Mouse (Mus musculus): ENCODE measurements around the gene Fbxl14. TPM values are rescaled to one million over a fixed set of nuclear protein-coding genes. Genes with fewer than 3 reads are reported as not detected.
A peak's percentile ranks its signal among the peaks of the same experiment; 100 is the strongest.
"Not testable (repeated sequence)": the region's sequence is repeated elsewhere in the genome, so short reads cannot be mapped to it uniquely, and the experiment has no call there.

Gene Fbxl14
- total and polyA plus RNA-seq, 3 experiments, result 58.1 to 65.4 TPM; not detected in 1

- DNase-seq (ENCODE audit: low read depth, low spot score), result peak; percentile 72
- Histone ChIP-seq H3K4me3 (ENCODE audit: control insufficient read depth in 1 of 2, insufficient read depth in 1 of 2, low read depth in 2 of 2, low read length in 2 of 2) (peak overlapping the region; percentile 85 to 97), H3K9ac (ENCODE audit: control insufficient read depth, low read depth, low read length, poor library complexity, severe bottlenecking) (peak overlapping the region; percentile 96), H3K36me3 (ENCODE audit: control insufficient read depth in 1 of 2, insufficient read depth in 2 of 2, low read length in 2 of 2) (peaks cover 3 to 27% of the 10 kb centered on the region in 2 experiments; a peak in 3 of 4 replicates), H3K79me2 (ENCODE audit: control insufficient read depth, insufficient read depth, low read length, poor library complexity) (peaks cover 39% of the 10 kb centered on the region), H3K27ac (ENCODE audit: control insufficient read depth, low read depth, low read length) (peak overlapping the region; percentile 95; the same call in 1 of the 2 replicates), H3K27me3 (ENCODE audit: control insufficient read depth in 1 of 2, insufficient read depth in 2 of 2, low read length in 2 of 2) (no peaks in the 10 kb centered on the region), H3K9me3 (replicated peaks; ENCODE audit: insufficient read depth, low read length) (no peaks in the 10 kb centered on the region), H3K4me1 (ENCODE audit: control insufficient read depth in 1 of 2, insufficient read depth in 2 of 2, low read length in 2 of 2) (peaks cover 7 to 25% of the 10 kb centered on the region in 2 experiments)
- peak; percentile 1; the same call in 1 of the 2 replicates for TF ChIP-seq CHD1 (IDR thresholded peaks at IDR 0.05; ENCODE audit: low read depth, low read length)
- no peak for TF ChIP-seq MAZ (IDR thresholded peaks at IDR 0.05; ENCODE audit: low read depth, low read length)
- no peak for TF ChIP-seq ZMIZ1 (IDR thresholded peaks at IDR 0.05; ENCODE audit: low read depth, low read length)
- 0 out of 2 replicates have a peak, but pooled peaks have one; percentile 8 for TF ChIP-seq SIN3A (IDR thresholded peaks at IDR 0.05; ENCODE audit: low read length)
- TF ChIP-seq MAX (IDR thresholded peaks at IDR 0.05; ENCODE audit: low read length), result peak; percentile 65
- peak; percentile 60; the same call in 1 of the 2 replicates for TF ChIP-seq NRF1 (IDR thresholded peaks at IDR 0.05; ENCODE audit: insufficient read depth, low read depth, low read length, poor library complexity, severe bottlenecking)
- TF ChIP-seq POLR2A (IDR thresholded peaks at IDR 0.05; ENCODE audit: control insufficient read depth in 1 of 2, insufficient read depth in 1 of 2, low read depth in 1 of 2, low read length in 2 of 2, poor library complexity in 1 of 2), result no peak
- TF ChIP-seq USF2 (IDR thresholded peaks at IDR 0.05; ENCODE audit: borderline replicate concordance in 1 of 2, insufficient read depth in 1 of 2, low read depth in 1 of 2, low read length in 2 of 2), result no peak
Measured at GRCm38 (mm10) chr6:119480706-119481331, 1.4 kb downstream of the Fbxl14 start.

GRCm38 (mm10) chr6:119481741-119482390 lies 2.4 kb downstream of the Fbxl14 start:
- not testable (repeated sequence) for H3K27me3 ChIP-seq (ENCODE audit: control insufficient read depth in 1 of 2, insufficient read depth in 2 of 2, low read length in 2 of 2); H3K27ac ChIP-seq (ENCODE audit: control insufficient read depth, low read depth, low read length); H3K9me3 ChIP-seq (replicated peaks; ENCODE audit: insufficient read depth, low read length)
- DNase-seq (ENCODE audit: low read depth, low spot score), result peak; percentile 76
- Histone ChIP-seq H3K4me3 (ENCODE audit: control insufficient read depth in 1 of 2, insufficient read depth in 1 of 2, low read depth in 2 of 2, low read length in 2 of 2) (peak overlapping the region; percentile 70 to 85), H3K4me1 (ENCODE audit: control insufficient read depth in 1 of 2, insufficient read depth in 2 of 2, low read length in 2 of 2) (peaks cover 6 to 17% of the 10 kb centered on the region in 2 experiments), H3K79me2 (ENCODE audit: control insufficient read depth, insufficient read depth, low read length, poor library complexity) (peaks cover 39% of the 10 kb centered on the region), H3K36me3 (ENCODE audit: control insufficient read depth in 1 of 2, insufficient read depth in 2 of 2, low read length in 2 of 2) (peaks cover 3 to 20% of the 10 kb centered on the region in 2 experiments; a peak in 3 of 4 replicates), H3K9ac (ENCODE audit: control insufficient read depth, low read depth, low read length, poor library complexity, severe bottlenecking) (peak overlapping the region; percentile 64)
- peak; percentile 43; the same call in 1 of the 2 replicates for TF ChIP-seq SIN3A (IDR thresholded peaks at IDR 0.05; ENCODE audit: low read length)
- peak; percentile 32; the same call in 1 of the 2 replicates for TF ChIP-seq MXI1 (IDR thresholded peaks at IDR 0.05; ENCODE audit: low read depth, low read length)
- TF ChIP-seq ELF1 (IDR thresholded peaks at IDR 0.05; ENCODE audit: low read depth, low read length), result peak; percentile 47; the same call in 1 of the 2 replicates

Data from MEL (cell line).